Mouse (Mus musculus) MEL (cell line): ENCODE results near the gene Mta1. TPM values are rescaled to one million over a fixed set of nuclear protein-coding genes. Genes with fewer than 3 reads are reported as not detected.

ENCODE experiments used
- DNase-seq: peaks from one replicate; pipeline ENCODE4 v3.0.0; 2011; ENCODE audit warnings: low read depth, low spot score
- H3K27ac ChIP-seq: 2 replicates; pipeline ENCODE4 v1.5.1; 2012; ENCODE audit warnings: low read depth, mild to moderate bottlenecking, control low read depth, low read length, moderate library complexity; ENCODE audit not compliant: control insufficient read depth
- H3K27me3 ChIP-seq, 2 experiments: fragments of 150-350 bp in 1 of 2; sonication (generic) in 1 of 2; 2 replicates each; pipeline ENCODE4 v1.6.1; 2012; ENCODE audit warnings: low read length in 2 of 2, mild to moderate bottlenecking in 2 of 2, improper control_type of control experiment in 1 of 2, moderate library complexity in 1 of 2; ENCODE audit not compliant: insufficient read depth in 2 of 2, control insufficient read depth in 1 of 2
- H3K36me3 ChIP-seq, 2 experiments: 2 replicates each; pipeline ENCODE4 v1.6.1; 2012 to 2014; ENCODE audit warnings: low read length in 2 of 2, improper control_type of control experiment in 1 of 2, inconsistent platforms in 1 of 2, mild to moderate bottlenecking in 1 of 2; ENCODE audit not compliant: insufficient read depth in 2 of 2, control insufficient read depth in 1 of 2
- H3K4me1 ChIP-seq, 2 experiments: fragments of 150-350 bp in 1 of 2; sonication (generic) in 1 of 2; 2 replicates each; pipeline ENCODE4 v1.6.1; 2012; ENCODE audit warnings: low read length in 2 of 2, improper control_type of control experiment in 1 of 2, mild to moderate bottlenecking in 1 of 2; ENCODE audit not compliant: insufficient read depth in 2 of 2, control insufficient read depth in 1 of 2
- H3K4me3 ChIP-seq, 2 experiments: fragments of 150-350 bp in 1 of 2; sonication (generic) in 1 of 2; 2 replicates each; pipeline ENCODE4 v1.5.1; 2012; ENCODE audit warnings: low read depth in 2 of 2, low read length in 2 of 2, mild to moderate bottlenecking in 2 of 2, moderate library complexity in 2 of 2, control low read depth in 1 of 2, improper control_type of control experiment in 1 of 2; ENCODE audit not compliant: control insufficient read depth in 1 of 2, insufficient read depth in 1 of 2
- H3K79me2 ChIP-seq: 2 replicates; pipeline ENCODE4 v1.6.1; 2012; ENCODE audit warnings: mild to moderate bottlenecking, low read length, moderate library complexity; ENCODE audit not compliant: control insufficient read depth, poor library complexity, insufficient read depth
- H3K9ac ChIP-seq: 2 replicates; pipeline ENCODE4 v1.6.1; 2012; ENCODE audit warnings: low read depth, mild to moderate bottlenecking, control low read depth, low read length, moderate library complexity; ENCODE audit not compliant: control insufficient read depth, poor library complexity, severe bottlenecking
- H3K9me3 ChIP-seq: fragments of 150-350 bp; sonication (generic); replicated peaks from 2 replicates; pipeline ENCODE4 v1.6.1; 2012; ENCODE audit warnings: mild to moderate bottlenecking, low read length, improper control_type of control experiment, moderate library complexity; ENCODE audit not compliant: insufficient read depth
- BHLHE40 ChIP-seq: IDR thresholded peaks from 2 replicates; pipeline ENCODE4 v1.6.1; 2012; ENCODE audit warnings: low read depth, mild to moderate bottlenecking, inconsistent platforms, low read length, improper control_type of control experiment, borderline replicate concordance
- CHD2 ChIP-seq: IDR thresholded peaks from 2 replicates; pipeline ENCODE4 v1.6.1; 2011; ENCODE audit warnings: low read length, improper control_type of control experiment
- ELF1 ChIP-seq: IDR thresholded peaks from 2 replicates; pipeline ENCODE4 v1.6.1; 2014; ENCODE audit warnings: low read depth, mild to moderate bottlenecking, inconsistent platforms, low read length, improper control_type of control experiment, moderate library complexity
- MAFK ChIP-seq: IDR thresholded peaks from 2 replicates; pipeline ENCODE4 v1.6.1; 2011; ENCODE audit warnings: low read depth, mild to moderate bottlenecking, low read length, improper control_type of control experiment, borderline replicate concordance
- MAX ChIP-seq: IDR thresholded peaks from 2 replicates; pipeline ENCODE4 v1.6.1; 2011; ENCODE audit warnings: low read length, improper control_type of control experiment
- MXI1 ChIP-seq: IDR thresholded peaks from 2 replicates; pipeline ENCODE4 v1.6.1; 2011; ENCODE audit warnings: mild to moderate bottlenecking, low read depth, low read length, improper control_type of control experiment
- NELFE ChIP-seq: IDR thresholded peaks from 2 replicates; pipeline ENCODE4 v1.6.1; 2011; ENCODE audit warnings: low read depth, low read length, improper control_type of control experiment
- NRF1 ChIP-seq: IDR thresholded peaks from 2 replicates; pipeline ENCODE4 v1.6.1; 2014; ENCODE audit warnings: low read depth, mild to moderate bottlenecking, inconsistent platforms, low read length, improper control_type of control experiment, moderate library complexity; ENCODE audit not compliant: poor library complexity, insufficient read depth, severe bottlenecking
- POLR2AphosphoS2 ChIP-seq: IDR thresholded peaks from 2 replicates; pipeline ENCODE4 v1.6.1; 2011; ENCODE audit warnings: low read length, improper control_type of control experiment
- RCOR1 ChIP-seq: IDR thresholded peaks from 2 replicates; pipeline ENCODE4 v1.6.1; 2012; ENCODE audit warnings: low read depth, mild to moderate bottlenecking, inconsistent platforms, low read length, improper control_type of control experiment
- SIN3A ChIP-seq: IDR thresholded peaks from 2 replicates; pipeline ENCODE4 v1.6.1; 2012; ENCODE audit warnings: low read length, improper control_type of control experiment, inconsistent platforms
- TBP ChIP-seq: IDR thresholded peaks from 2 replicates; pipeline ENCODE4 v1.8.0; 2011; ENCODE audit warnings: low read depth, low read length, improper control_type of control experiment
- UBTF ChIP-seq: IDR thresholded peaks from 2 replicates; pipeline ENCODE4 v1.6.1; 2012; ENCODE audit warnings: low read depth, mild to moderate bottlenecking, inconsistent platforms, low read length, improper control_type of control experiment, moderate library complexity, borderline replicate concordance; ENCODE audit not compliant: insufficient read depth
- USF1 ChIP-seq: IDR thresholded peaks from 2 replicates; pipeline ENCODE4 v1.6.1; 2014; ENCODE audit warnings: low read depth, mild to moderate bottlenecking, inconsistent platforms, low read length, improper control_type of control experiment, moderate library complexity
- ZC3H11A ChIP-seq: IDR thresholded peaks from 2 replicates; pipeline ENCODE4 v1.6.1; 2012; ENCODE audit warnings: low read depth, mild to moderate bottlenecking, inconsistent platforms, low read length, improper control_type of control experiment
- ZMIZ1 ChIP-seq: IDR thresholded peaks from 2 replicates; pipeline ENCODE4 v1.6.1; 2012; ENCODE audit warnings: low read depth, mild to moderate bottlenecking, inconsistent platforms, low read length, improper control_type of control experiment, moderate library complexity
- polyA plus RNA-seq, 2 experiments: library from polyadenylated mRNA; stranded (reverse) in 1 of 2; unstranded in 1 of 2; fragments of >175 nt in 1 of 2; fragments of >200 nt in 1 of 2; gene quantifications; 2 replicates each; pipeline versions ENCODE4 v1.2.1 to v1.2.4; 2012; ENCODE audit warnings: low replicate concordance in 2 of 2, low read depth in 1 of 2; ENCODE audit not compliant: insufficient read length in 2 of 2, insufficient read depth in 1 of 2, missing spikeins in 1 of 2
- total RNA-seq: library from RNA; depleted of rRNA; stranded (reverse); fragments of 300-350 nt; gene quantifications from 2 replicates; pipeline ENCODE4 v1.2.3, GENCODE M21; 2012

The Mta1 gene
- total and polyA plus RNA-seq, 3 experiments, result 69.0 to 410 (median 99.5) TPM

DNA sequence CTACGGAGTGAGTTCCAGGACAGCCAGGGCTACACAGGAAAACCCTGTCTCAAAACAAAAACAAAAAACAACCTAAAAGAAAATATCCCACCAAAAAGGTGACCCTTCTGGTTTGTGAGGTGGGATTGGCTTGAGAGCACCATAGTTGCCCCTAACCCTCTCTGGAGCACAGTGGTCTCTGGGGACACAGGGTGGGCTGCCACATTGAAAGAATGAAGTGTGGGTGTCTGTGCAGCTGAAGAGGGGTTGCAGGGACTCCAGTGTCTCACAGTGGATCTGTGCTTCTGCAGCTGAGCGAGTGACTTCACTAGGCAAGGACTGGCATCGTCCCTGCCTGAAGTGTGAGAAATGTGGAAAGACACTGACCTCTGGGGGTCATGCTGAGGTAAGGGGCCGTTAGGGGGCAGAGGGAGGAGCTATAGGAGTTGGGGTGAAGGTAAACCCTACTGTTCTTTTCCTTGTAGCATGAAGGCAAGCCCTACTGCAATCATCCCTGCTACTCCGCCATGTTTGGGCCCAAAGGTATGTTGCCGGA is 55.0 kb downstream of the Mta1 start:
- no peaks in the 10 kb centered on the region for H3K9me3 ChIP-seq
- peak overlapping the region; percentile 78 to 80; a peak in 2 of 4 replicates for H3K4me3 ChIP-seq
- H3K27ac ChIP-seq, result peak overlapping the region; percentile 6
- peaks cover 10% of the 10 kb centered on the region for H3K79me2 ChIP-seq
- H3K36me3 ChIP-seq, result peaks cover 0 to 21% of the 10 kb centered on the region in 2 experiments; a peak in 2 of 4 replicates
- H3K4me1 ChIP-seq, result peaks cover 17 to 43% of the 10 kb centered on the region in 2 experiments
- no peak for TF ChIP-seq SIN3A
- no peak for TF ChIP-seq POLR2AphosphoS2
- TF ChIP-seq MAFK, result no peak
- no peak for TF ChIP-seq USF1
- TF ChIP-seq ELF1, result no peak
- TF ChIP-seq RCOR1, result no peak
- no peak for TF ChIP-seq CHD2
- TF ChIP-seq BHLHE40, result no peak
- no peak for TF ChIP-seq ZMIZ1
- no peak for TF ChIP-seq MAX
- TF ChIP-seq NRF1, result no peak
- no peak for TF ChIP-seq NELFE
- no peak for DNase-seq
- peak overlapping the region; percentile 79 for H3K9ac ChIP-seq
- H3K27me3 ChIP-seq, result no peaks in the 10 kb centered on the region

DNA sequence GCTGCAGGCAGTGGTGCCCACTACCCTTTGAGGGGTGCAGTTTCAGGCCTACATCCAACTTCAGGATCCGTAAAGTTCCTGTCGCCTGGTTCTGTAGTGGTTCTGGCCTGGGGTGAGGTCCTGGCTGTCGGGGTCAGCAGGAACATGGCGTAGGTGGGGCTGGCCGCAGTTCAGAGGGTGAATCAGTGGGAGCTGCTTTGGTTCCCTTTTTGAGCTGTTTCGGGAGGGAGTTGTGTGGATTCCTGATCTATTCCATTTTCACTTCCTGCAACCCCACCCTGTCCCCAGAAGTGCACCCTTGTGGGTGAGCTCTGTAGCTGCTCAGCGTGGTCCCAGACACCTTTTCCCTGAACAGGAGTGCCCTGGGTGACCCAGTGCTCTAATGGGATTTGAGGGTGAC is 55.9 kb downstream of the Mta1 start:
- no peaks in the 10 kb centered on the region for H3K27me3 ChIP-seq
- peaks cover 10% of the 10 kb centered on the region for H3K79me2 ChIP-seq
- peaks cover 12 to 34% of the 10 kb centered on the region in 2 experiments for H3K4me1 ChIP-seq
- H3K9me3 ChIP-seq, result no peaks in the 10 kb centered on the region
- no peak for DNase-seq
- TF ChIP-seq MXI1 (no peak), ZC3H11A (no peak), UBTF (no peak), MAX (no peak)
- TF ChIP-seq, all 39 proteins: peak for 0
- no peak overlapping the region for H3K4me3 ChIP-seq
- H3K9ac ChIP-seq, result no peak overlapping the region
- no peak overlapping the region for H3K27ac ChIP-seq
- peaks cover 0 to 14% of the 10 kb centered on the region in 2 experiments; a peak in 2 of 4 replicates for H3K36me3 ChIP-seq

DNA sequence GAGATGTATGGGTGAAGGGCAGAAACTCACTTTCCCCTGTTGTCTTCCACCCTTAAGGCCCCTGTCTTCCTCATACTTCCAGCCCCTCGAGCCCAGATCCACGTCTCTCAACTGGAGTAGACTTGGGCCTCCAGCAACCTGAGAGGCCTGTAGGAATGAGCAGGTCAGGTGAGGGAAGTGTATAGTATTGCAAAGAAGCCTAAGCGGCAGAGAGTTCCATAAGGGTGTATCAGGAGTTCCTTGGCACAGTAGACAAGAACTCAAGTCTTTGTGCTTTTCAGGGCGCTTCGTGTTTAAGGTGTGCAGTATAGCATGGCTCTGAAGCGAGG is 56.6 kb downstream of the Mta1 start:
- H3K9me3 ChIP-seq, result no peaks in the 10 kb centered on the region
- no peak for TF ChIP-seq SIN3A
- 0 out of 2 replicates have a peak, but pooled peaks have one; percentile 35 for TF ChIP-seq TBP
- peaks cover 10% of the 10 kb centered on the region for H3K79me2 ChIP-seq
- H3K4me1 ChIP-seq, result peaks cover 9 to 29% of the 10 kb centered on the region in 2 experiments
- peak overlapping the region; percentile 62 for H3K27ac ChIP-seq
- DNase-seq, result peak; percentile 62
- peak overlapping the region; percentile 74 for H3K9ac ChIP-seq
- peak overlapping the region; percentile 68 to 71 for H3K4me3 ChIP-seq
- H3K36me3 ChIP-seq, result peaks cover 0 to 14% of the 10 kb centered on the region in 2 experiments; a peak in 2 of 4 replicates
- no peaks in the 10 kb centered on the region for H3K27me3 ChIP-seq
